Mouse (Mus musculus) kidney, postnatal 0 days (tissue): ENCODE measurements at regions not wholly inside any gene's neighbourhood (a gene's known extent, or its start where the extent isn't known, plus 50 kb on each side); places are given as distances from the start of the nearest gene placed in this dataset.

Experiments used
- ATAC-seq: fragments of 200-750 bp; cut with Nextera tagmentation; replicated peaks from 2 replicates; pipeline ENCODE4 v1.8.0; 2017; ENCODE audit warnings: low read depth, moderate number of reproducible peaks, moderate TSS enrichment, moderate library complexity; ENCODE audit not compliant: low FRiP score
- DNase-seq: peaks from one replicate; pipeline ENCODE4 v3.0.0-alpha.2; 2016; ENCODE audit warnings: low spot score
- H3K27ac ChIP-seq: fragments of 300-500 bp; sonication (generic); 2 replicates; pipeline ENCODE4 v1.5.1; 2014; ENCODE audit warnings: mild to moderate bottlenecking
- H3K27me3 ChIP-seq: fragments of 300-500 bp; sonication (generic); 2 replicates; pipeline ENCODE4 v1.6.1; 2014; ENCODE audit warnings: low read length, mixed read lengths; ENCODE audit not compliant: insufficient read depth
- H3K36me3 ChIP-seq: fragments of 300-500 bp; sonication (generic); 2 replicates; pipeline ENCODE4 v1.6.1; 2014; ENCODE audit warnings: low read length, mixed read lengths; ENCODE audit not compliant: insufficient read depth
- H3K4me1 ChIP-seq: fragments of 300-500 bp; sonication (generic); replicated peaks from 2 replicates; pipeline ENCODE4 v1.6.1; 2014; ENCODE audit warnings: antibody characterized with exemption, low read length, mixed read lengths; ENCODE audit not compliant: insufficient read depth
- H3K4me2 ChIP-seq: fragments of 300-500 bp; sonication (generic); 2 replicates; pipeline ENCODE4 v1.6.1; 2014; ENCODE audit warnings: mild to moderate bottlenecking, low read length, moderate library complexity, mixed read lengths
- H3K4me3 ChIP-seq: fragments of 300-500 bp; sonication (generic); replicated peaks from 2 replicates; pipeline ENCODE4 v1.5.1; 2014; ENCODE audit warnings: low read depth, low read length
- H3K9ac ChIP-seq: fragments of 300-500 bp; sonication (generic); 2 replicates; pipeline ENCODE4 v1.6.1; 2014; ENCODE audit warnings: low read depth, low read length
- H3K9me3 ChIP-seq: fragments of 300-500 bp; sonication (generic); replicated peaks from 2 replicates; pipeline ENCODE4 v1.6.1; 2016; ENCODE audit warnings: low read length, inconsistent platforms, mixed read lengths
- CTCF ChIP-seq: IDR thresholded peaks from 2 replicates; pipeline ENCODE4 v1.5.1; 2016; ENCODE audit warnings: antibody characterized with exemption, low read depth, mild to moderate bottlenecking, moderate library complexity
- WGBS: fragments of 180-500 bp; shearing (Covaris S2); extraction: QIAGEN DNeasy Blood & Tissue Kit; methylation state at CpG from one replicate; pipeline ENCODE4 v1.1.7; 2014; 5-methylcytosine and 5-hydroxymethylcytosine counted together

GRCm38 (mm10) chr11:18754732-18755525 is 263.9 kb downstream of the Meis1 start:
- ATAC-seq (no peak), DNase-seq (peak; percentile 72)
- no peak overlapping the region for H3K9ac ChIP-seq
- no peaks in the 10 kb centered on the region for H3K36me3 ChIP-seq
- H3K4me2 ChIP-seq, result peak overlapping the region; percentile 31
- peak overlapping the region; percentile 70 for H3K27ac ChIP-seq
- no peak for TF ChIP-seq CTCF
- H3K9me3 ChIP-seq, result no peaks in the 10 kb centered on the region
- no peaks in the 10 kb centered on the region for H3K27me3 ChIP-seq
- H3K4me3 ChIP-seq, result no peak overlapping the region
- WGBS, result 39% methylated on average over 9 of the region's 9 CpGs
- H3K4me1 ChIP-seq, result no peaks in the 10 kb centered on the region; the same call in 1 of the 2 replicates

- Histone ChIP-seq H3K9ac (no peak overlapping the region), H3K4me3 (0 out of 2 replicates have a peak overlapping the region, but pooled peaks have one; percentile 4), H3K36me3 (no peaks in the 10 kb centered on the region), H3K4me2 (peak overlapping the region; percentile 31), H3K9me3 (no peaks in the 10 kb centered on the region), H3K27me3 (no peaks in the 10 kb centered on the region), H3K4me1 (peaks cover 4% of the 10 kb centered on the region; the same call in 1 of the 2 replicates), H3K27ac (peak overlapping the region; percentile 70)
- DNase-seq, result no peak
- whole genome bisulfite sequencing, result 12% methylated on average over 9 of the region's 9 CpGs
- TF ChIP-seq CTCF, result no peak
- no peak for ATAC-seq
Measured at GRCm38 (mm10) chr11:18753856-18754255, 264.9 kb downstream of the Meis1 start.

GRCm38 (mm10) chr11:18753246-18753645 is 265.5 kb downstream of the Meis1 start:
- Histone ChIP-seq H3K9ac (no peak overlapping the region), H3K4me1 (peaks cover 9% of the 10 kb centered on the region; the same call in 1 of the 2 replicates)
- ATAC-seq, result no peak

GRCm38 (mm10) chr11:18752512-18752911 is 266.3 kb downstream of the Meis1 start:
- ATAC-seq (no peak), DNase-seq (no peak)
- Histone ChIP-seq H3K4me2 (peak overlapping the region; percentile 53), H3K4me1 (peaks cover 16% of the 10 kb centered on the region; the same call in 1 of the 2 replicates), H3K9ac (no peak overlapping the region), H3K4me3 (no peak overlapping the region), H3K9me3 (no peaks in the 10 kb centered on the region), H3K27ac (0 out of 2 replicates have a peak overlapping the region, but pooled peaks have one; percentile 28), H3K36me3 (no peaks in the 10 kb centered on the region), H3K27me3 (no peaks in the 10 kb centered on the region)
- WGBS, result 56% methylated on average over 2 of the region's 2 CpGs
- no peak for TF ChIP-seq CTCF

More at GRCm38 (mm10) chr11:18753246-18753645, 265.5 kb downstream of the Meis1 start:
- no peaks in the 10 kb centered on the region for H3K9me3 ChIP-seq
- WGBS, result 70% methylated on average over 1 of the region's 1 CpGs
- TF ChIP-seq CTCF, result no peak
- H3K27me3 ChIP-seq, result no peaks in the 10 kb centered on the region
- H3K36me3 ChIP-seq, result no peaks in the 10 kb centered on the region
- no peak overlapping the region for H3K4me3 ChIP-seq
- DNase-seq, result no peak
- no peak overlapping the region for H3K27ac ChIP-seq
- H3K4me2 ChIP-seq, result peak overlapping the region; percentile 31

- ATAC-seq (0 out of 2 replicates have a peak, but pooled peaks have one; percentile 19), DNase-seq (peak; percentile 72)
- TF ChIP-seq CTCF, result no peak
- Histone ChIP-seq H3K4me3 (peak overlapping the region; percentile 8; the same call in 1 of the 2 replicates), H3K27ac (peak overlapping the region; percentile 52), H3K9ac (no peak overlapping the region), H3K4me2 (peak overlapping the region; percentile 53), H3K9me3 (no peaks in the 10 kb centered on the region), H3K27me3 (no peaks in the 10 kb centered on the region), H3K36me3 (no peaks in the 10 kb centered on the region), H3K4me1 (peaks cover 18% of the 10 kb centered on the region; the same call in 1 of the 2 replicates)
- 11% methylated on average over 20 of the region's 20 CpGs for WGBS
Measured at GRCm38 (mm10) chr11:18750911-18751841, 267.6 kb downstream of the Meis1 start.

- ATAC-seq (no peak), DNase-seq (no peak)
- TF ChIP-seq CTCF, result no peak
- Histone ChIP-seq H3K9ac (no peak overlapping the region), H3K27me3 (no peaks in the 10 kb centered on the region), H3K27ac (peak overlapping the region; percentile 55), H3K4me2 (peak overlapping the region; percentile 53; the same call in 1 of the 2 replicates), H3K36me3 (no peaks in the 10 kb centered on the region), H3K4me3 (no peak overlapping the region), H3K4me1 (peaks cover 18% of the 10 kb centered on the region; the same call in 1 of the 2 replicates), H3K9me3 (no peaks in the 10 kb centered on the region)
- WGBS, result 48% methylated on average over 2 of the region's 2 CpGs
Measured at GRCm38 (mm10) chr11:18750080-18750375, 268.8 kb downstream of the Meis1 start.
